Mouse (Mus musculus): ENCODE measurements at regions not wholly inside any gene's neighbourhood (a gene's known extent, or its start where the extent isn't known, plus 50 kb on each side); places are given as distances from the start of the nearest gene placed in this dataset.

DNA sequence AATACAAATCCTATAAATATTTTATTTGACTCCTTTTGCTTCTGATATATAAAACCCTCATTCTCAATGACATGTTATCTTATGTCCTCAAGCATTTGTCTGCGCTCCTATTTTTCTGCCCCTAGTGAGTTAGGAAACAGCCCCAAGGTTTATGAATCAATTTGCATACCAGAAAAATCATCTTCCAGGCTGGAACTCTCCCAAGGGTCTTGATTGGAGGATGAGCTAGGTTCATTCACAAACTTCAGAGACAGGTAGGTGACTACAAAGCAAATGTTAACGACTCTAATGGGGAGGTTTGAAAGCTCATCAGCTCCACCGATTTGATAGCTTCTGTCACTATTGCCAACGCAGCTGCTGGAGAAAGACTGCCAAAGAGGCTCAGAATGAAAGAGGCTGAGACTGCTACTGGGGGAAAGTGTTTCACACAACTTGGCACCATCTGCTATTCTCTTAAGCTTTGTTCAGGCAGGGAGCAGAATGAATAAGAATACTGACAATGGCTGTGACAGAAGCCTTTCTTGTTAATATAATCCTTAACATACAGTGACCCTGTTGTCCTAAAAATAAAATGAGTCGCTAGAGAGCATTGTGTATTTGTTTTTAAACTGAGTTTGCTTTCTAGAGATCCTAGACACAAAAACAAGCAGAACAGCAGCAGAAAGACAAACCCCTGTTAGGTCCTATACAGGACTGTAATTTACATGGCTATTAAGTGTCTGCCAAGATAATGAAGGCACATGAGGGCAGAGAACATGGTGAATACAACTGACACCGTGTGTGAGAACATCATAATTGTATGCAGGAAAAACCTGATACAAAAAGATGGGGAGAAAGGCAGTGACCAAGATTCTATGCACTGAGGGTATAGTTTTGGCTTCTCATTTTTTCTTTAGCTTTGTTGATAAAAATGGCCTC lies 843.4 kb downstream of the Cdh8 start:
- DNase-seq, result no peak

DNA sequence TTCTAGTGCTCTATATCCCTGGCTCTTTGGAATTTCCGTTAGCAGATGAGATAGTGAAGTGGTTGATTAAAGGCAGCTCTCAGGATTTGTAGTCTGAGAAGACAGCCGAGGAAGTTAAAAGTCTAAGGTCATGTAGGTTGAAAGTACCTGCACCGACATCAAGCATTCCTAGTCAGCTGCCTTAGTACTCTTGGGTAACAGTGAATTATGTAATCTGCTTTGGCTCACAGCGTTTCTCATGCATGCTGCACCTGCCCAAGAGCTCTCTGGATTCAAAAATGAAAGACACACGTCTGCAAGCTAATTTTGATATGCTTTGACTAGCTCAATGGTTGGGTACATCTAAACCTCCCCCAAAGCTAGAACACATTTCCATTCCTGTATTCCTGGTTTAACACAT lies 849.6 kb downstream of the Cdh8 start:
- peak in 1 of 2 experiments; percentile 5 for DNase-seq

DNA sequence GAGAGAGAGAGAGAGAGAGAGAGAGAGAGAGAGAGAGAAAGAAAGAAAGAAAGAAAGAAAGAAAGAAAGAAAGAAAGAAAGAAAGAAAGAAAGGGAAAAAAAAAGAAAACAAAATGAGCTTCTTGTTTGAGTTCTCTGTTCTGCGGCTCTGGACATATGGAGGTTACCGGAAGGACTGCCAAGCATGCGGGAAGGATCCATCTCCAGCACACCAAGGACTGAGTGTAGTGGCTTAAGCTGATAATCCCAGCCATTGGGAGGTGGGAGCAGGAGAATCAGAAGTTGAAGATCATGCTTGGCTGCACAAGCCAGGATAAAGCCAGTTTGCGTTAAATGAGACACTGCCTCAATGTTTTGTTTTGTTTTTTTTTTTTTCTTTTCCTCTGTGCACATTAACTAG lies 897.8 kb downstream of the Cdh8 start:
- DNase-seq, result no peak

DNA sequence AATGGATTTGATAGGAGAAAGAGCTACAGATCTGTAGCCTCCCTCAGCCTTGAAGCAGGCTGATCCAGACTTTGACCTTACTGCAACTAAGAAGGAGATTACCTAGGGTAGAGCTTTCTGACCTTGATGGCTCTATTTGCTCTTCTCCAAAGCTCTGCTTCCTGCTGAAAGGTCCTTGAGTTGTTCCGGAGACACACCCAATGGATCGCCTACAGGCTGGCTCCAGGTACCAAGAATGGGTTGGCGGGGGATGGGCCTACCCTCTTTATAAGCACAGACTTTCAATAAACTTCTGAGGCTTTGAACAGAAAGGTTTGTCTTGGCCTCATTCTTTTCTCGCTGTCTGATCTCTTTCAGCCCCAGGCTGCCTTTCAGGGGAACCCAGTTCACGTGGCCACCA lies 901.0 kb downstream of the Cdh8 start:
- DNase-seq, result no peak

DNA sequence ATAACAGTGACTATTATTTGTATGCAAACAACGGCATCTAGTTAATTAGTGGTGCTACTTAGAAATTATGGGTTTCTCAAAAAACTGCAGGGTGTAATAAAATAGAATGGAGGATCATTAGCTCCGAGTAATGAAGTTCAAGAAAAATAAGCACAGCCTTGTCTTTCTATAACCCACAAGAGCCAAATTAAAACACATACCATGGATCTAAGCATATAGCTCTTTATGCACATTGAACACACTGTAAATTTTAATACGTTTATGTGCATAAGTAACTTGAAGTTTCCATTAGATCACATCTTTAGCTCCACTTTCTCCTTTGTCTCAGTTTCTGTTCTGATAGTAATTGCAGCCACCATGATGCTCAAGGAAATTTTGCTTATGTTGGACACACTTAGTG lies 919.5 kb downstream of the Cdh8 start:
- no peak for DNase-seq

DNA sequence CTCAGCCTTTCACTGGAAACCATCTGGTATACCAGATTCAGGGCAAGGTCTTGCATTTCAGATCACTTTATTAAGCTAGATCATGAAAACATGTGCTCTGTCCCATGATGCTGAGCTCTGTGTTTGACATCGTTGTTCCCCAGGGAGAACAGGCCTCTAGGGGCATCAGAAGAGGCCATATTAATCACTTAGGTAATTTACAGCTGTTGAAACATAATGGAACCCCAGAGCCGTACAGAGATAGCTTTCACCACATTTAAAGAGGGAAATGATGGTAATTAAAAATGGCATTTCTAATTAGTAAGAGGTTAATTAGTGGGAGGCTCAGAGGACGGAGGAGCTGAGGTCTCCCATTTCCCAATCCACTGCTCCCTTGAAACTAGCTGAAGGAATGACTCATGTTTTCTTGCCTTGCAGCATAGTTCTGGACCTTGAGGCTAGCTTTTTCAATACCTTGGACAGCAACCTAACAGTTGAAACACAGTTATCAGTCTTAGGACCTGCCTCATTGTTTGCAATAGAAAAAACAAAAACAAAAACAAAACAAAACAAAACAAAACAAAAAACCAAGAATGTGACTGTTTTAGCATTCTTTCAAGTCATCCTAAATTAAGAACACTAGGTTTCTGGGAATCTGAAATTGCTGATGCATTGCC lies 952.8 kb downstream of the Cdh8 start:
- no peak for DNase-seq

DNA sequence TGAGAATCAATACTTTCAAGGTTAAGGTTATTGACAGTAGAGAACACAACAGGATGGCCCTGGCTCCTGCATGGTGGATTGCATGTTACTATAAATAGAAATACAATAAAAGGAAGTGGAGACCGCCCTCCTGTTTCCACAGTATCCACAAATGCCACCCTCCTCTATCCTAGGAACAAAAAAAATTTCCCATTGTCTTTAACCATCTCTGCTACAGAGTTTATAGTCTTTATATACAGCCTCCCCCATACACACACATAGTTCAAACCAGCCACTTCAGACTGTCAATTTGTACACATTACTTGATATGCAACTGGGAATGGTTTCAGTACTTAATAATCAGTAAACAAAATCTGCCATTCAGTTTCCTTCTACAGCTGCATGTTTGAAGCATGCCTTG lies 960.7 kb downstream of the Cdh8 start:
- DNase-seq, result no peak

Measured in cerebellum, postnatal 36 days (tissue).